Comparison of ENCODE assay signal across 23 mouse cellular contexts in genomic region chr2:91655388-91655787, GRCm38 (mm10). TPM values are rescaled to one million over a fixed set of nuclear protein-coding genes. Genes with fewer than 3 reads are reported as not detected.
DNase-seq lines count a peak whose midpoint lies in the region; ATAC-seq and TF ChIP-seq lines count a peak whose summit lies in the region.
"Had no signal": no experiment of that assay in that cellular context is flagged by ENCODE, and none has a peak within 500 bp of the region (broad histone marks: within the 10 kb centered on the region; RNA-seq: fewer than 3 reads in every experiment).

No protein-coding gene starts in this region.

- TF ChIP-seq CTCF in lung, postnatal 0 days (IDR thresholded peaks at IDR 0.05), result no peak
- no peak for TF ChIP-seq CTCF in lung, adult 2 months (IDR thresholded peaks at IDR 0.05; ENCODE audit: insufficient read depth, low read length)

- H3K9ac ChIP-seq in heart, embryonic 15.5 days, result no peak overlapping the region
- 0 out of 2 replicates have a peak overlapping the region, but pooled peaks have one; percentile 19 for H3K9ac ChIP-seq in lung, postnatal 0 days (replicated peaks; ENCODE audit: low read depth)
- H3K9ac ChIP-seq: forebrain, embryonic 13.5 days; liver, embryonic 13.5 days; neural tube, embryonic 13.5 days had no signal

- H3K4me1 ChIP-seq in heart, embryonic 15.5 days (replicated peaks), result peaks cover 64% of the 10 kb centered on the region
- peaks cover 18% of the 10 kb centered on the region; the same call in 1 of the 2 replicates for H3K4me1 ChIP-seq in lung, postnatal 0 days (ENCODE audit: insufficient read depth, low read depth, low read length)
- peaks cover 10% of the 10 kb centered on the region for H3K4me1 ChIP-seq in lung, adult 2 months (ENCODE audit: control insufficient read depth, insufficient read depth, low read length)

- H3K27ac ChIP-seq in heart, embryonic 15.5 days, result peak overlapping the region; percentile 81
- H3K27ac ChIP-seq in lung, postnatal 0 days (ENCODE audit: low read length), result peak overlapping the region; percentile 86
- H3K27ac ChIP-seq: forebrain, embryonic 13.5 days; hindbrain, embryonic 10.5 days; kidney, postnatal 0 days; left cerebral cortex, adult 2 months; liver, embryonic 13.5 days; macrophage; neural tube, embryonic 13.5 days had no signal

- no peaks in the 10 kb centered on the region for H3K27me3 ChIP-seq in heart, embryonic 15.5 days
- no peaks in the 10 kb centered on the region for H3K27me3 ChIP-seq in lung, postnatal 0 days (replicated peaks; ENCODE audit: insufficient read depth, low read length)
- H3K27me3 ChIP-seq: forebrain, embryonic 13.5 days; liver, embryonic 13.5 days; neural tube, embryonic 13.5 days had no signal

- no peaks in the 10 kb centered on the region for H3K9me3 ChIP-seq in heart, embryonic 15.5 days (replicated peaks)
- H3K9me3 ChIP-seq in lung, postnatal 0 days (ENCODE audit: low read length), result no peaks in the 10 kb centered on the region
- H3K9me3 ChIP-seq: forebrain, embryonic 13.5 days; hindbrain, embryonic 10.5 days; liver, embryonic 13.5 days; neural tube, embryonic 13.5 days had no signal

- ATAC-seq in heart, embryonic 15.5 days (replicated peaks; ENCODE audit: insufficient number of reproducible peaks, insufficient read depth, low FRiP score, low read depth), result no peak
- ATAC-seq in lung, postnatal 0 days, result no peak
- ATAC-seq in activated CD4-positive, CD25-positive, alpha-beta regulatory T cell, adult 4 months, result no peak
- ATAC-seq: forebrain, embryonic 13.5 days; hindbrain, embryonic 16.5 days; midbrain, embryonic 16.5 days had no signal

- no peak for TF ChIP-seq POLR2A in lung, adult 2 months (IDR thresholded peaks at IDR 0.05; ENCODE audit: borderline replicate concordance, extremely low read depth, low read depth, low read length)

- DNase-seq in heart, postnatal 10 days, result no peak
- no peak for DNase-seq in lung, postnatal 0 days (ENCODE audit: low spot score)
- no peak for DNase-seq in lung, adult 2 months
- DNase-seq in large intestine, adult 2 months (ENCODE audit: low read depth, low spot score), result peak; percentile 45
- DNase-seq in kidney, adult 8-10 months, result no peak
- DNase-seq: adrenal gland, postnatal 14 days; cerebellum, adult 8-10 months; kidney, adult 18-20 months; liver, embryonic 13.5 days; thymus, adult 2 months; thymus, postnatal 4 days had no signal

- WGBS in heart, embryonic 15.5 days, result 41% methylated on average over 5 of the region's 5 CpGs
- WGBS in lung, postnatal 0 days, result 67% methylated on average over 5 of the region's 5 CpGs
- 61% methylated on average over 5 of the region's 5 CpGs for WGBS in lung, adult 2 months
- WGBS in large intestine, adult 2 months, result 37% methylated on average over 5 of the region's 5 CpGs

- H3K36me3 ChIP-seq in heart, embryonic 15.5 days, result peaks cover 49% of the 10 kb centered on the region; the same call in 1 of the 2 replicates
- peaks cover 51% of the 10 kb centered on the region for H3K36me3 ChIP-seq in lung, postnatal 0 days (ENCODE audit: insufficient read depth, low read length)

- intact Hi-C loops in heart, postnatal 10 days (cut with DNase I), result no loop called here

- no peak overlapping the region for H3K4me2 ChIP-seq in heart, embryonic 15.5 days
- no peak overlapping the region for H3K4me2 ChIP-seq in lung, postnatal 0 days (replicated peaks; ENCODE audit: low read depth, low read length)
- H3K4me2 ChIP-seq: forebrain, embryonic 13.5 days; liver, embryonic 13.5 days; neural tube, embryonic 13.5 days had no signal

- no peak for TF ChIP-seq EP300 in lung, postnatal 0 days (IDR thresholded peaks at IDR 0.05)

- no peak overlapping the region for H3K4me3 ChIP-seq in heart, embryonic 15.5 days
- no peak overlapping the region for H3K4me3 ChIP-seq in lung, postnatal 0 days (ENCODE audit: low read depth, low read length)
- no peak overlapping the region for H3K4me3 ChIP-seq in lung, adult 2 months (replicated peaks; ENCODE audit: extremely low read depth, low read depth, low read length)
- H3K4me3 ChIP-seq: forebrain, embryonic 13.5 days; hindbrain, embryonic 10.5 days; left cerebral cortex, adult 2 months; liver, embryonic 13.5 days; myocyte; neural tube, embryonic 13.5 days had no signal

RNA-seq across cellular contexts. Expression of gene Arhgap1, which starts 5.7 kb away (rescaled TPM):
- 105 and 129 TPM in 2 replicates for polyA plus RNA-seq in heart, embryonic 15.5 days (2015; fragmentation: Nextera tagmentation; extraction: Ambion mirVana)
- 10 to 100 TPM; 50.3 to 51.9 TPM for total RNA-seq in heart, postnatal 10 days (2021)
- 151 and 163 TPM in 2 replicates for polyA plus RNA-seq in lung, postnatal 0 days (2015; fragmentation: Nextera tagmentation; extraction: Ambion mirVana)
- polyA plus RNA-seq in lung, adult 2 months (2012; rRNA removed), result 130 and 170 TPM in 2 replicates
- 112 and 132 TPM in 2 replicates for polyA plus RNA-seq in large intestine, adult 2 months (2012; rRNA removed)
- 100 to 1,000 TPM; 128 to 138 TPM for polyA plus RNA-seq in activated CD4-positive, CD25-positive, alpha-beta regulatory T cell, adult 4 months (2017; shearing (Covaris generic))

RNA-seq across cellular contexts. Expression of gene Zfp408, which starts 5.8 kb away (rescaled TPM):
- polyA plus RNA-seq in heart, embryonic 15.5 days (2015; fragmentation: Nextera tagmentation; extraction: Ambion mirVana), result 6.6 and 7.6 TPM in 2 replicates
- 10 to 100 TPM; 10.6 to 12.6 TPM for total RNA-seq in heart, postnatal 10 days (2021)
- 4.7 and 5.2 TPM in 2 replicates for polyA plus RNA-seq in lung, postnatal 0 days (2015; fragmentation: Nextera tagmentation; extraction: Ambion mirVana)
- 14.5 and 17.2 TPM in 2 replicates for polyA plus RNA-seq in lung, adult 2 months (2012; rRNA removed)
- 8.3 and 14.5 TPM in 2 replicates for polyA plus RNA-seq in large intestine, adult 2 months (2012; rRNA removed)
- 10 to 100 TPM in 1 of 2 experiments, 1 to 10 TPM in 1; 6.4 to 11.5 TPM for polyA plus RNA-seq in activated CD4-positive, CD25-positive, alpha-beta regulatory T cell, adult 4 months (2017; shearing (Covaris generic))

RNA-seq across cellular contexts. Expression of gene F2, which starts 19.2 kb away (rescaled TPM):
- polyA plus RNA-seq in heart, embryonic 15.5 days (2015; fragmentation: Nextera tagmentation; extraction: Ambion mirVana), result 0.31 and 2.9 TPM in 2 replicates
- total RNA-seq in heart, postnatal 10 days (2021), result under 1 TPM in 1 of 2 experiments, not detected in 1; 0.12 TPM
- polyA plus RNA-seq in lung, postnatal 0 days (2015; fragmentation: Nextera tagmentation; extraction: Ambion mirVana), result 0.49 and 0.63 TPM in 2 replicates
- polyA plus RNA-seq in lung, adult 2 months (2012; rRNA removed), result 0.44 and 1.2 TPM in 2 replicates
- 0.38 and 0.50 TPM in 2 replicates for polyA plus RNA-seq in large intestine, adult 2 months (2012; rRNA removed)
- under 1 TPM in 1 of 2 experiments, not detected in 1; 0.24 TPM for polyA plus RNA-seq in activated CD4-positive, CD25-positive, alpha-beta regulatory T cell, adult 4 months (2017; shearing (Covaris generic))
- total RNA-seq: left cerebral cortex, postnatal 36 days had no signal
- polyA plus RNA-seq: macrophage had no signal

RNA-seq across cellular contexts. Expression of gene Atg13, which starts 55.0 kb away (rescaled TPM):
- 21.6 and 26.3 TPM in 2 replicates for polyA plus RNA-seq in heart, embryonic 15.5 days (2015; fragmentation: Nextera tagmentation; extraction: Ambion mirVana)
- total RNA-seq in heart, postnatal 10 days (2021), result 10 to 100 TPM; 37.5 to 39.7 TPM
- polyA plus RNA-seq in lung, postnatal 0 days (2015; fragmentation: Nextera tagmentation; extraction: Ambion mirVana), result 23.1 and 26.2 TPM in 2 replicates
- 31.8 and 40.4 TPM in 2 replicates for polyA plus RNA-seq in lung, adult 2 months (2012; rRNA removed)
- polyA plus RNA-seq in large intestine, adult 2 months (2012; rRNA removed), result 26.3 and 29.6 TPM in 2 replicates
- polyA plus RNA-seq in activated CD4-positive, CD25-positive, alpha-beta regulatory T cell, adult 4 months (2017; shearing (Covaris generic)), result 10 to 100 TPM; 24.4 to 31.2 TPM

RNA-seq across cellular contexts. Expression of gene Harbi1, which starts 55.3 kb away (rescaled TPM):
- polyA plus RNA-seq in heart, embryonic 15.5 days (2015; fragmentation: Nextera tagmentation; extraction: Ambion mirVana), result 12.1 and 12.2 TPM in 2 replicates
- 1 to 10 TPM; 5.2 to 7.8 TPM for total RNA-seq in heart, postnatal 10 days (2021)
- polyA plus RNA-seq in lung, postnatal 0 days (2015; fragmentation: Nextera tagmentation; extraction: Ambion mirVana), result 11.5 and 12.2 TPM in 2 replicates
- polyA plus RNA-seq in lung, adult 2 months (2012; rRNA removed), result 1.9 and 3.5 TPM in 2 replicates
- 3.3 and 3.4 TPM in 2 replicates for polyA plus RNA-seq in large intestine, adult 2 months (2012; rRNA removed)
- 10 to 100 TPM; 13.3 to 13.6 TPM for polyA plus RNA-seq in activated CD4-positive, CD25-positive, alpha-beta regulatory T cell, adult 4 months (2017; shearing (Covaris generic))
